Mouse (Mus musculus) hindbrain, embryonic 14.5 days (tissue): Measurements from ENCODE around the gene Cdh5. TPM values are rescaled to one million over a fixed set of nuclear protein-coding genes. Genes with fewer than 3 reads are reported as not detected.

Experiments used
- ATAC-seq: fragments of 200-750 bp; cut with Nextera tagmentation; 2 replicates; pipeline ENCODE4 v1.8.0; 2017; ENCODE audit warnings: moderate number of reproducible peaks, mild to moderate bottlenecking, moderate TSS enrichment, moderate library complexity; ENCODE audit not compliant: low FRiP score
- DNase-seq: peaks from one replicate; pipeline ENCODE4 v3.0.0-alpha.2; 2015; ENCODE audit warnings: low spot score
- H3K27ac ChIP-seq: fragments of 300-500 bp; sonication (generic); 2 replicates; pipeline ENCODE4 v1.5.1; 2014; ENCODE audit warnings: mild to moderate bottlenecking, moderate library complexity
- H3K27me3 ChIP-seq: fragments of 300-500 bp; sonication (generic); 2 replicates; pipeline ENCODE4 v1.6.1; 2014; ENCODE audit warnings: mild to moderate bottlenecking, low read length, mixed read lengths; ENCODE audit not compliant: control insufficient read depth, insufficient read depth
- H3K36me3 ChIP-seq: fragments of 300-500 bp; sonication (generic); replicated peaks from 2 replicates; pipeline ENCODE4 v1.6.1; 2014; ENCODE audit not compliant: control insufficient read depth, insufficient read depth
- H3K4me1 ChIP-seq: fragments of 300-500 bp; sonication (generic); replicated peaks from 2 replicates; pipeline ENCODE4 v1.6.1; 2014; ENCODE audit warnings: antibody characterized with exemption, low read length, mixed read lengths; ENCODE audit not compliant: control insufficient read depth, insufficient read depth
- H3K4me2 ChIP-seq: fragments of 300-500 bp; sonication (generic); replicated peaks from 2 replicates; pipeline ENCODE4 v1.6.1; 2014; ENCODE audit warnings: mild to moderate bottlenecking, moderate library complexity
- H3K4me3 ChIP-seq: fragments of 300-500 bp; sonication (generic); replicated peaks from 2 replicates; pipeline ENCODE4 v1.5.1; 2014; ENCODE audit warnings: mild to moderate bottlenecking, low read length
- H3K9ac ChIP-seq: fragments of 300-500 bp; sonication (generic); 2 replicates; pipeline ENCODE4 v1.6.1; 2014
- H3K9me3 ChIP-seq: fragments of 300-500 bp; sonication (generic); 2 replicates; pipeline ENCODE4 v1.6.1; 2016; ENCODE audit warnings: low read length; ENCODE audit not compliant: control insufficient read depth
- WGBS: fragments of 180-500 bp; shearing (Covaris S2); extraction: QIAGEN DNeasy Blood & Tissue Kit; methylation state at CpG from one replicate; pipeline ENCODE4 v1.1.7; 2014; 5-methylcytosine and 5-hydroxymethylcytosine counted together
- polyA plus RNA-seq: library from polyadenylated mRNA; unstranded; fragments of >200 nt; fragmentation: Nextera tagmentation; extraction: Ambion mirVana; gene quantifications from 2 replicates; pipeline ENCODE4 v1.2.1, GENCODE M21; 2014

The Cdh5 gene
- polyA plus RNA-seq, 1 experiment from 2014 or later: 16.6 TPM

DNA sequence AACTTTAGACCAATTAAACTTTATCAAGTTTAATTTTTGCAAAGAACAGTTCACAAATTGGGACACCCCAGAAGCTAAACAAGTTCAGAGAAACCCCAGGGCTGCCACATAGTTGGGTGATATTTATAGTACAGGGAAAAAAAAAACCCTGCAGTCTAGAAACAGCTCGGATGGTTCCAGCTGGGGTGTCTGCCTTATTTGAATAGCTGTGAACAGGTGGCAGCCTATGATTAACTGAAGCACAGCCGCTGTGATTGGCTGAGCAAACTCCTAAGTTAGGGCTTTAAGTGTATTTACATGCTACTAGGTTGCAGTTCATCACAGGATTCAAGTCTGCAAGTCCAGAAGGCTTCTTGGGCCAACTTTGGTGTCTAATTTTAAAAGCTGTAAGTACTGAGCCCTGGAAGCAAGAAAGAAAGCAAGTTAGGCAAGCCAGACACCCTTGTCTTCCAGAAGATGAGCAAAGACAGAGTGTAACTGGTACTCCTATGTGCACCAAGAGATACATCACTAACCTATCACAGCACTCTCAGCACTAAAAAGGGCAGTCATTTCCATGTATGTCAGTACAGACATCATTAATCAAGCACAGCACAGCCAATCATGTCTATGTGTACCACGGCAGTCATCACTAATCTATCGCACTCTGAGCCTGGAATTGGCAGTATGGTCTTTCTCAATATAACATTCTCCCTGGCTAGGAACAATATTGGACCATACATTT is 25.9 kb downstream of the Cdh5 start:
- Histone ChIP-seq H3K4me3 (no peak overlapping the region), H3K4me2 (no peak overlapping the region), H3K4me1 (no peaks in the 10 kb centered on the region), H3K9ac (no peak overlapping the region), H3K36me3 (no peaks in the 10 kb centered on the region), H3K9me3 (no peaks in the 10 kb centered on the region), H3K27me3 (no peaks in the 10 kb centered on the region), H3K27ac (no peak overlapping the region)
- WGBS: 72% methylated on average over 4 of the region's 4 CpGs
- no peak for ATAC-seq
- DNase-seq: no peak

GRCm38 (mm10) chr8:104130916-104131315 is 29.5 kb downstream of the Cdh5 start:
- no peak overlapping the region for H3K27ac ChIP-seq
- ATAC-seq (no peak), DNase-seq (no peak)
- H3K4me2 ChIP-seq: no peak overlapping the region
- no peaks in the 10 kb centered on the region for H3K4me1 ChIP-seq
- no peaks in the 10 kb centered on the region for H3K9me3 ChIP-seq
- H3K27me3 ChIP-seq: no peaks in the 10 kb centered on the region
- no peaks in the 10 kb centered on the region for H3K36me3 ChIP-seq
- 93% methylated on average over 9 of the region's 9 CpGs for WGBS
- H3K4me3 ChIP-seq: no peak overlapping the region
- H3K9ac ChIP-seq: no peak overlapping the region

DNA sequence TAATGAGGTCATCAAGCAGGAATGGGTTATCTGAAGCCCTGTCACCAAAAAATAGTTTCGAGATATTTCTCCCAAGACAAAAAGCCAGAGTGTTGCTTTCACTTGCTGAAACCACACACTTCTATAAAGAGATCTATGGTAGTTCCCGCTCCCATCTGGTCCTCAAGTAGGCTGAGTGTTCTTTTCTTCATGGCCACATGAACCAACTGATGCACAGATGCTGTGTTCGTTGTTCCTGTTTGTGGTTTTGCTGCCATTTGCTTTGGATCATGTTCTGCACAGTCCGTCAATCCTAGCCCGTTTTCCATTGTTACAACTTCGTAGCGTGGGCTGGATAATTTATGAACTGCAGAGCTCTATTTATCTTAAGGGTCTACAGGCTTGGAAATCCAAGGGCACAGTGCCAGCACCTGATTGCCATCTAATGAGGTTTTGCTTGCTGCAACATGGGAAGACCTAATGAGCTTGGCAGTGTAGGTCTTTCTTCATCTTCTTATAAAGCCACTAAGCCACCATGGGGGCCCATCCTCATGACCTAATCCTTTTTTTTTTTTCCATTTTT is 30.1 kb downstream of the Cdh5 start:
- 80% methylated on average over 7 of the region's 7 CpGs for WGBS
- H3K4me3 ChIP-seq: no peak overlapping the region
- ATAC-seq (no peak), DNase-seq (no peak)
- H3K27me3 ChIP-seq: no peaks in the 10 kb centered on the region
- no peak overlapping the region for H3K4me2 ChIP-seq
- H3K9me3 ChIP-seq: no peaks in the 10 kb centered on the region
- H3K4me1 ChIP-seq: no peaks in the 10 kb centered on the region
- no peak overlapping the region for H3K27ac ChIP-seq
- no peaks in the 10 kb centered on the region for H3K36me3 ChIP-seq
- no peak overlapping the region for H3K9ac ChIP-seq

- Histone ChIP-seq H3K27ac (no peak overlapping the region), H3K9ac (no peak overlapping the region), H3K4me3 (no peak overlapping the region), H3K27me3 (no peaks in the 10 kb centered on the region), H3K4me2 (no peak overlapping the region), H3K36me3 (no peaks in the 10 kb centered on the region), H3K9me3 (no peaks in the 10 kb centered on the region), H3K4me1 (no peaks in the 10 kb centered on the region)
- no peak for ATAC-seq
- no peak for DNase-seq
- 88% methylated on average over 8 of the region's 8 CpGs for WGBS
These were observed 33.1 kb downstream of the Cdh5 start for GRCm38 (mm10) chr8:104134521-104134920.

DNA sequence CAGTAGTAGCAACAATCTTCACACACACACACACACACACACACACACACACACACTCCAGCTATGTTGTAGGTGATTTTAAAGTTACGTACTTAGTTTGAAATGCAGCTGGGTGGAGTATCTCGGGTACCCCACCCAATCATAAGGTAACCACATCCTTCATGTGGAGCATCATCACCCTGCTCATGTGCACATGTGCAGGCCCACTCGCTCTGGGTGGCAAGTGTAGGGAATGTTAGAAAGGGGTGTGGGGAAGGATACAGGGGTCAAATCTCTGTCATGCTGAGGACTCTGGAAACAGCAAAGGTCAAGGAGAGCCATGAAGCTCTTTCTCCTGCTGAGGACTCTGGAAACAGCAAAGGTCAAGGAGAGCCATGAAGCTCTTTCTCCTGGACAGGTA is 34.9 kb downstream of the Cdh5 start:
- H3K27me3 ChIP-seq: no peaks in the 10 kb centered on the region
- no peak overlapping the region for H3K27ac ChIP-seq
- no peaks in the 10 kb centered on the region for H3K9me3 ChIP-seq
- H3K4me2 ChIP-seq: no peak overlapping the region
- H3K9ac ChIP-seq: no peak overlapping the region
- no peaks in the 10 kb centered on the region for H3K4me1 ChIP-seq
- no peak for DNase-seq
- no peak for ATAC-seq
- WGBS: 96% methylated on average over 3 of the region's 3 CpGs
- no peak overlapping the region for H3K4me3 ChIP-seq
- no peaks in the 10 kb centered on the region for H3K36me3 ChIP-seq

DNA sequence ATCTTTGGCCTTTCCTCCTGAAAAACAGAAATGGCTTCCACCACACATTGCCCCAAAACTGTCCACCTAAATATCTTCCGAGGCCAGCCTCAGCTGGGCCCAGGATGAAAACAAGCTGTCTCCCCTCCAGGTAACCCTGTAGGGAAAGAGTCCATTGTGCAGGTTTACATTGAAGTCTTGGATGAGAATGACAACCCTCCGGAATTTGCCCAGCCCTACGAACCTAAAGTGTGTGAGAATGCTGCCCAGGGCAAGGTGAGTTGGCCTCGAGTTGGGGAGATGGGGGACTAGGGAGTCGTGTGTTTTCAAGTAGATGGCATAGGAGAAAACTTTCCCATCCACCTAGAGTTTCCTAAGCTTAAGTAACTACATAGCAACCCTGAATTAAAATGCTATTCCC is 36.2 kb downstream of the Cdh5 start:
- 92% methylated on average over 5 of the region's 5 CpGs for WGBS
- H3K4me2 ChIP-seq: no peak overlapping the region
- no peak overlapping the region for H3K27ac ChIP-seq
- ATAC-seq (no peak), DNase-seq (no peak)
- H3K27me3 ChIP-seq: no peaks in the 10 kb centered on the region
- H3K36me3 ChIP-seq: no peaks in the 10 kb centered on the region
- H3K9ac ChIP-seq: no peak overlapping the region
- H3K9me3 ChIP-seq: no peaks in the 10 kb centered on the region
- no peak overlapping the region for H3K4me3 ChIP-seq
- no peaks in the 10 kb centered on the region for H3K4me1 ChIP-seq

DNA sequence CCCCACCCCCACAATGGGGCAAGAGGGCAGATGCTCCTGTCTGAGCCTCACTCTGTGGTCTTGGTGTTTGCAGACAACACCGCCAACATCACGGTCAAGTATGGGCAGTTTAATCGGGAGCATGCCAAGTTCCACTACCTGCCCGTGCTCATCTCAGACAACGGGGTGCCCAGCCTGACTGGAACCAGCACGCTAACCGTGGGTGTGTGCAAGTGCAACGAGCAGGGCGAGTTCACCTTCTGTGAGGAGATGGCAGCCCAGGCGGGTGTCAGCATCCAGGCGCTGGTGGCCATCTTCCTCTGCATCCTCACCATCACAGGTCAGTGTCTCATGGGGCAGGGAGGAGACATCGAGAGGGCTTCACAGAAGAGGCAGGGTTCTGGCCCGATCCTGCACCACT is 39.2 kb downstream of the Cdh5 start:
- Histone ChIP-seq H3K4me1 (no peaks in the 10 kb centered on the region), H3K36me3 (no peaks in the 10 kb centered on the region), H3K4me3 (no peak overlapping the region), H3K27ac (no peak overlapping the region), H3K27me3 (no peaks in the 10 kb centered on the region), H3K9me3 (no peaks in the 10 kb centered on the region), H3K9ac (no peak overlapping the region), H3K4me2 (no peak overlapping the region)
- WGBS: 91% methylated on average over 13 of the region's 13 CpGs
- no peak for DNase-seq
- ATAC-seq: no peak

DNA sequence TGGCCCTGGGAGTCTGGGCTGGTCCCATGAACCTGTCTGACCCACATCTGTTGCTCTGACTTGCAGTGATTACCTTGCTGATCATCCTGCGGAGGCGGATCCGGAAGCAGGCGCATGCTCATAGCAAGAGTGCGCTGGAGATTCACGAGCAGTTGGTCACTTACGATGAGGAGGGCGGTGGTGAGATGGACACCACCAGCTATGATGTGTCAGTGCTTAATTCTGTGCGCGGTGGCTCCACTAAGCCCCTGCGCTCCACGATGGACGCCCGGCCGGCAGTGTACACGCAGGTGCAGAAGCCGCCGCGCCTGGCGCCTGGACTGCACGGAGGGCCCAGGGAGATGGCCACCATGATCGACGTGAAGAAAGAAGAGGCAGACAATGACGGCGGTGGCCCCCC is 41.0 kb downstream of the Cdh5 start:
- Histone ChIP-seq H3K9ac (no peak overlapping the region), H3K4me1 (no peaks in the 10 kb centered on the region), H3K27ac (no peak overlapping the region), H3K4me2 (no peak overlapping the region), H3K27me3 (no peaks in the 10 kb centered on the region), H3K36me3 (no peaks in the 10 kb centered on the region), H3K4me3 (no peak overlapping the region), H3K9me3 (no peaks in the 10 kb centered on the region)
- 92% methylated on average over 25 of the region's 25 CpGs for WGBS
- ATAC-seq (no peak), DNase-seq (no peak)

GRCm38 (mm10) chr8:104143379-104143778 is 42.0 kb downstream of the Cdh5 start:
- Histone ChIP-seq H3K9ac (no peak overlapping the region), H3K4me1 (no peaks in the 10 kb centered on the region), H3K4me3 (no peak overlapping the region), H3K27me3 (no peaks in the 10 kb centered on the region), H3K9me3 (no peaks in the 10 kb centered on the region), H3K36me3 (no peaks in the 10 kb centered on the region), H3K27ac (no peak overlapping the region), H3K4me2 (no peak overlapping the region)
- ATAC-seq: no peak
- 78% methylated on average over 4 of the region's 4 CpGs for WGBS
- DNase-seq: no peak
